Mouse (Mus musculus) CH12.LX (cell line): ENCODE measurements at regions not wholly inside any gene's neighbourhood (a gene's known extent, or its start where the extent isn't known, plus 50 kb on each side); places are given as distances from the start of the nearest gene placed in this dataset.
"Not testable (repeated sequence)": the region's sequence is repeated elsewhere in the genome, so short reads cannot be mapped to it uniquely, and the experiment has no call there.

Source experiments
- DNase-seq: peaks from one replicate; pipeline ENCODE4 v3.0.0-alpha.2; 2013; ENCODE audit errors: extremely low read depth
- H3K27ac ChIP-seq: 2 replicates; pipeline ENCODE4 v1.5.1; 2012; ENCODE audit warnings: low read depth, mild to moderate bottlenecking, control low read depth, moderate library complexity; ENCODE audit not compliant: insufficient read depth
- H3K27me3 ChIP-seq: replicated peaks from 2 replicates; pipeline ENCODE3; 2012; ENCODE audit warnings: inconsistent platforms
- H3K36me3 ChIP-seq, 2 experiments: replicated peaks in 1 of 2; 2 replicates each; pipeline versions ENCODE3 to v1.6.1; 2012; ENCODE audit warnings: inconsistent platforms in 1 of 2, low read length in 1 of 2, mild to moderate bottlenecking in 1 of 2, mixed read lengths in 1 of 2, moderate library complexity in 1 of 2; ENCODE audit not compliant: control insufficient read depth in 1 of 2, insufficient read depth in 1 of 2
- H3K4me1 ChIP-seq, 2 experiments: 2 replicates each; pipeline ENCODE4 v1.6.1; 2012; ENCODE audit warnings: inconsistent platforms in 1 of 2, moderate library complexity in 1 of 2; ENCODE audit not compliant: insufficient read depth in 2 of 2, control insufficient read depth in 1 of 2
- H3K4me2 ChIP-seq: 2 replicates; pipeline ENCODE4 v1.6.1; 2012; ENCODE audit warnings: low read depth, mild to moderate bottlenecking, control low read depth; ENCODE audit not compliant: poor library complexity, insufficient read depth, severe bottlenecking
- H3K4me3 ChIP-seq, 3 experiments: fragments of 150-350 bp in 1 of 3; sonication (generic) in 1 of 3; replicated peaks in 1 of 3; 2 replicates each; pipeline versions ENCODE3 to v1.5.1; 2011 to 2012; ENCODE audit warnings: low read depth in 2 of 3, low read length in 2 of 3, mild to moderate bottlenecking in 2 of 3, moderate library complexity in 2 of 3, control low read depth in 1 of 3, improper control_type of control experiment in 1 of 3, inconsistent platforms in 1 of 3, mixed read lengths in 1 of 3; ENCODE audit not compliant: poor library complexity in 1 of 3
- H3K79me2 ChIP-seq: replicated peaks from 2 replicates; pipeline ENCODE4 v1.6.1; 2012; ENCODE audit warnings: mild to moderate bottlenecking, moderate library complexity; ENCODE audit not compliant: control insufficient read depth, poor library complexity, insufficient read depth, severe bottlenecking; ENCODE audit errors: extremely low read depth
- H3K9ac ChIP-seq: 2 replicates; pipeline ENCODE4 v1.6.1; 2012; ENCODE audit warnings: low read depth, mild to moderate bottlenecking, control low read depth, moderate library complexity; ENCODE audit not compliant: insufficient read depth
- H3K9me3 ChIP-seq: replicated peaks from 2 replicates; pipeline ENCODE3; 2012; ENCODE audit warnings: low read length, inconsistent platforms, mixed read lengths
- BHLHE40 ChIP-seq: IDR thresholded peaks from 2 replicates; pipeline ENCODE4 v1.6.1; 2011; ENCODE audit warnings: mild to moderate bottlenecking, low read depth, low read length, improper control_type of control experiment
- CHD1 ChIP-seq: IDR thresholded peaks from 2 replicates; pipeline ENCODE4 v1.6.1; 2012; ENCODE audit warnings: low read depth, low read length, improper control_type of control experiment, inconsistent platforms
- CHD2 ChIP-seq: IDR thresholded peaks from 2 replicates; pipeline ENCODE4 v1.6.1; 2011; ENCODE audit warnings: low read length, improper control_type of control experiment
- ELF1 ChIP-seq: IDR thresholded peaks from 2 replicates; pipeline ENCODE4 v1.6.1; 2014; ENCODE audit warnings: low read depth, mild to moderate bottlenecking, inconsistent platforms, low read length, improper control_type of control experiment
- GABPA ChIP-seq: IDR thresholded peaks from 2 replicates; pipeline ENCODE4 v1.6.1; 2012; ENCODE audit warnings: low read depth, low read length, improper control_type of control experiment, inconsistent platforms; ENCODE audit not compliant: insufficient replicate concordance
- IRF4 ChIP-seq: IDR thresholded peaks from 2 replicates; pipeline ENCODE4 v1.6.1; 2014; ENCODE audit warnings: low read depth, mild to moderate bottlenecking, inconsistent platforms, low read length, improper control_type of control experiment
- JUN ChIP-seq: IDR thresholded peaks from 2 replicates; pipeline ENCODE4 v1.6.1; 2011; ENCODE audit warnings: low read depth, mild to moderate bottlenecking, low read length, improper control_type of control experiment, moderate library complexity; ENCODE audit not compliant: insufficient read depth
- JUND ChIP-seq: conservative IDR thresholded peaks from 2 replicates; pipeline ENCODE4 v1.6.1; 2011; ENCODE audit warnings: low read depth, low read length, improper control_type of control experiment
- KAT2A ChIP-seq: IDR thresholded peaks from 2 replicates; pipeline ENCODE4 v1.6.1; 2012; ENCODE audit warnings: low read length, improper control_type of control experiment, inconsistent platforms; ENCODE audit not compliant: insufficient replicate concordance
- MAZ ChIP-seq: IDR thresholded peaks from 2 replicates; pipeline ENCODE4 v1.6.1; 2012; ENCODE audit warnings: low read depth, mild to moderate bottlenecking, inconsistent platforms, low read length, improper control_type of control experiment, moderate library complexity
- MXI1 ChIP-seq: IDR thresholded peaks from 2 replicates; pipeline ENCODE4 v1.6.1; 2011; ENCODE audit warnings: mild to moderate bottlenecking, low read depth, low read length, improper control_type of control experiment
- NRF1 ChIP-seq: IDR thresholded peaks from 2 replicates; pipeline ENCODE4 v1.6.1; 2014; ENCODE audit warnings: low read depth, mild to moderate bottlenecking, inconsistent platforms, low read length, improper control_type of control experiment, moderate library complexity
- PAX5 ChIP-seq: IDR thresholded peaks from 2 replicates; pipeline ENCODE4 v1.6.1; 2012; ENCODE audit warnings: low read length, inconsistent platforms, mixed read lengths
- POLR2A ChIP-seq: IDR thresholded peaks from 2 replicates; pipeline ENCODE4 v1.6.1; 2011; ENCODE audit warnings: low read depth, mild to moderate bottlenecking, improper control_type of control experiment, low read length
- POLR2AphosphoS2 ChIP-seq: IDR thresholded peaks from 2 replicates; pipeline ENCODE4 v1.6.1; 2011; ENCODE audit warnings: low read depth, low read length, improper control_type of control experiment
- RAD21 ChIP-seq: IDR thresholded peaks from 2 replicates; pipeline ENCODE4 v1.6.1; 2011; ENCODE audit warnings: low read depth, mild to moderate bottlenecking, low read length, improper control_type of control experiment, moderate library complexity
- RCOR1 ChIP-seq: conservative IDR thresholded peaks from 2 replicates; pipeline ENCODE4 v1.6.1; 2012; ENCODE audit warnings: low read depth, mild to moderate bottlenecking, inconsistent platforms, low read length, improper control_type of control experiment
- SIN3A ChIP-seq: IDR thresholded peaks from 2 replicates; pipeline ENCODE4 v1.6.1; 2012; ENCODE audit warnings: low read length, improper control_type of control experiment, inconsistent platforms
- SMC3 ChIP-seq: IDR thresholded peaks from 2 replicates; pipeline ENCODE4 v1.6.1; 2011; ENCODE audit warnings: low read depth, low read length, improper control_type of control experiment
- TBP ChIP-seq: conservative IDR thresholded peaks from 2 replicates; pipeline ENCODE4 v1.6.1; 2011; ENCODE audit warnings: low read depth, low read length, improper control_type of control experiment
- UBTF ChIP-seq: IDR thresholded peaks from 2 replicates; pipeline ENCODE4 v1.6.1; 2012; ENCODE audit warnings: low read depth, mild to moderate bottlenecking, inconsistent platforms, low read length, improper control_type of control experiment, moderate library complexity
- USF2 ChIP-seq: conservative IDR thresholded peaks from 2 replicates; pipeline ENCODE4 v1.6.1; 2011; ENCODE audit warnings: low read depth, low read length, improper control_type of control experiment
- ZC3H11A ChIP-seq: IDR thresholded peaks from 2 replicates; pipeline ENCODE4 v1.6.1; 2012; ENCODE audit warnings: low read depth, mild to moderate bottlenecking, inconsistent platforms, low read length, improper control_type of control experiment
- ZKSCAN1 ChIP-seq: IDR thresholded peaks from 2 replicates; pipeline ENCODE4 v1.6.1; 2012; ENCODE audit warnings: low read depth, inconsistent platforms, low read length, improper control_type of control experiment, borderline replicate concordance
- ZMIZ1 ChIP-seq: IDR thresholded peaks from 2 replicates; pipeline ENCODE4 v1.6.1; 2012; ENCODE audit warnings: low read depth, mild to moderate bottlenecking, inconsistent platforms, low read length, improper control_type of control experiment
- dilution Hi-C: fragments of 300-500 bp; cut with MboI; formaldehyde crosslinking; loops from 2 replicates; pipeline ENCODE4 v1.14.3; 2020; ENCODE audit warnings: low sequenced_read_pairs; ENCODE audit not compliant: extremely low pct_unique_long_range_greater_than_20kb, extremely low pct_ligation_motif_present
- in situ Hi-C: fragments of 300-500 bp; cut with MboI; formaldehyde crosslinking; loops from 3 replicates; pipeline ENCODE4 v1.14.3; 2019; ENCODE audit warnings: low sequenced_read_pairs, low pct_ligation_motif_present, low pct_unique_long_range_greater_than_20kb, mixed read lengths

GRCm38 (mm10) chr13:111876404-111876803 is 67.6 kb upstream of the Map3k1 start:
- Histone ChIP-seq H3K79me2 (no peaks in the 10 kb centered on the region), H3K4me1 (no peaks in the 10 kb centered on the region), H3K27ac (no peak overlapping the region), H3K36me3 (peaks cover 0 to 9% of the 10 kb centered on the region in 2 experiments), H3K27me3 (no peaks in the 10 kb centered on the region), H3K9ac (no peak overlapping the region), H3K4me3 (no peak overlapping the region), H3K4me2 (no peak overlapping the region), H3K9me3 (no peaks in the 10 kb centered on the region)
- dilution Hi-C loops = no loop called here
- TF ChIP-seq SIN3A (no peak), CHD1 (no peak), PAX5 (no peak), GABPA (no peak), TBP (no peak), RCOR1 (no peak), MXI1 (no peak), ZC3H11A (no peak), USF2 (no peak), MAZ (no peak), SMC3 (no peak), BHLHE40 (no peak), CHD2 (no peak), RAD21 (no peak), NRF1 (no peak), IRF4 (no peak)
- in situ Hi-C loops = no loop called here
- no peak for DNase-seq

GRCm38 (mm10) chr13:111876847-111877246 is 68.1 kb upstream of the Map3k1 start:
- dilution Hi-C loops = no loop called here
- in situ Hi-C loops = no loop called here
- no peak overlapping the region for H3K4me3 ChIP-seq
- no peaks in the 10 kb centered on the region for H3K9me3 ChIP-seq
- H3K36me3 ChIP-seq = peaks cover 0 to 6% of the 10 kb centered on the region in 2 experiments
- DNase-seq = no peak
- TF ChIP-seq IRF4 (no peak), JUN (no peak), ELF1 (no peak), ZMIZ1 (no peak), KAT2A (no peak), POLR2AphosphoS2 (no peak), POLR2A (no peak), JUND (no peak), UBTF (no peak), USF2 (no peak), ZKSCAN1 (no peak), CHD1 (no peak)
- no peaks in the 10 kb centered on the region for H3K79me2 ChIP-seq
- H3K4me1 ChIP-seq = no peaks in the 10 kb centered on the region
- no peak overlapping the region for H3K27ac ChIP-seq
- H3K9ac ChIP-seq = no peak overlapping the region
- no peak overlapping the region for H3K4me2 ChIP-seq
- no peaks in the 10 kb centered on the region for H3K27me3 ChIP-seq

- H3K9me3 ChIP-seq, in situ Hi-C loops, DNase-seq, H3K79me2 ChIP-seq, H3K4me2 ChIP-seq, H3K27me3 ChIP-seq, H3K4me3 ChIP-seq, H3K36me3 ChIP-seq, H3K4me1 ChIP-seq, dilution Hi-C loops, H3K9ac ChIP-seq, H3K27ac ChIP-seq: not testable (repeated sequence)
Measured at GRCm38 (mm10) chr13:111883768-111884566, 75.2 kb upstream of the Map3k1 start.
